Mouse (Mus musculus) c-Kit-positive CD71-positive TER-119-negative erythroid progenitor cells, embryonic 14.5 days (primary cell): ENCODE data around the gene Zp2.

ENCODE experiments used
- DNase-seq: peaks from one replicate; pipeline ENCODE4 v3.0.0-alpha.2; 2013; ENCODE audit warnings: low read depth

The Zp2 gene

GRCm38 (mm10) chr7:120145191-120145590 lies at the start of gene Zp2:
Gene Zp2 (minus strand): TSS chr7:120145291.
- no peak for DNase-seq

DNA sequence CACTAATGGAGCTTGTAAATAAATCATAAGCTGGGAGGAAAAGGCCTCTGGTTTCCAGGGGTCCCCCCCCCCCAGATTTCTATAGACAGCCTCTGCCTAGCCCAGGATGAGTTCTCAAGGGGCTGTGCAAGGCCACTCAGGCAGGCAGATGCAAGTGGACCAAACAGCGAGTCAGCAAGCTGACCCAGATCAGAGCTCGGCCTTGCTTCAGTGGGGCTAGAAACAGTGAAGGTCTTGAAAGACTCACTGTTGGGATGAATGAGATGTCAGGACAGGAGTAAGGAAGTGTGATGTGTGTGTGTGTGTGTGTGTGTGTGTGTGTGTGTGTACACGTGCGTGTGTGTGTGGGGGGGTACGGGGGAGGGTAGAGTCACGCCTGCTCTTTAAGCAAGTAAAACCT lies 47.7 kb upstream of the Zp2 start:
- DNase-seq: no peak

DNA sequence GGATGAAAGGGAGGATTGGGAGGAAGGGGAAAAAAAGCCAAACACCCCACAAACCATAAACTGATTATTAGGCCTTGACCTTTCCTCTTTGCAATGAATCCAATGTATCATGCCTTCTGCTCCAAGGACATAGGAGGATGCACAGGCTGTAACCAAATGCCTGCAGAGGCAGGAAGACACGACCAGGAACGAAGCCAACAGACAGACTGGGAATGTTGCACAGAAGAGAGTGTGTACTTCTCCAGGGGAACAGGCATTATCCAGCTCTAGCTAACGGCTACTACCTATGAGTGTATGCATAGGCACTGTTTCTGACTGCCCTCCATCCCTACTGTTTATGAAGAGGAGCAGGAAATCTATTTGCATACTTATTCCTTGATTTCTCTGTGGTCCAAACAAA lies 47.1 kb upstream of the Zp2 start:
- DNase-seq: no peak

DNA sequence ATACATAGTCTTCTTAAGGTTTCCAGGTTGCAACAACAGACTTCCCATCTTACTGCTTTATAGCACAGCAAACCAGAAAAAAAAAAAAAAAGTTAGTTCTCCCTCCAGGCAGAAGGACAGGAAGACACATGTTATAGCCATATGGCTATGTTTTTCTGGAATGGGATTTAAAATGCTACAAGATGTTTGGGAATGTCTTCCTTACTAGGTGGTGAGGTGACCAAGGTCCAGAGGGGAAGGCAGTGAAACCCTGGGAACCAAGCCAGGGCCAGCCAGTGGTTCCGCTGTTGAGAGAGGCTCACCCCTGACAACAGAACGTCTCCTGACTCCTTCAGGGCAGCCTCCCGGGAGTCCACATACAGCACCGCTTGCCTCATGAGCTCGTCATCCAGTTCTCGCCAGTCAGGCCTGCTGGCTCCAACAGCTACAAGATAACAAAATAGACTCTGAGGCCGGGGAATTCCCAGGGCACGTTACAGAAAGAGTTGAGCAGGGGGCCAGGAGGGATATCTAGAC lies 45.1 kb upstream of the Zp2 start:
- DNase-seq: no peak

DNA sequence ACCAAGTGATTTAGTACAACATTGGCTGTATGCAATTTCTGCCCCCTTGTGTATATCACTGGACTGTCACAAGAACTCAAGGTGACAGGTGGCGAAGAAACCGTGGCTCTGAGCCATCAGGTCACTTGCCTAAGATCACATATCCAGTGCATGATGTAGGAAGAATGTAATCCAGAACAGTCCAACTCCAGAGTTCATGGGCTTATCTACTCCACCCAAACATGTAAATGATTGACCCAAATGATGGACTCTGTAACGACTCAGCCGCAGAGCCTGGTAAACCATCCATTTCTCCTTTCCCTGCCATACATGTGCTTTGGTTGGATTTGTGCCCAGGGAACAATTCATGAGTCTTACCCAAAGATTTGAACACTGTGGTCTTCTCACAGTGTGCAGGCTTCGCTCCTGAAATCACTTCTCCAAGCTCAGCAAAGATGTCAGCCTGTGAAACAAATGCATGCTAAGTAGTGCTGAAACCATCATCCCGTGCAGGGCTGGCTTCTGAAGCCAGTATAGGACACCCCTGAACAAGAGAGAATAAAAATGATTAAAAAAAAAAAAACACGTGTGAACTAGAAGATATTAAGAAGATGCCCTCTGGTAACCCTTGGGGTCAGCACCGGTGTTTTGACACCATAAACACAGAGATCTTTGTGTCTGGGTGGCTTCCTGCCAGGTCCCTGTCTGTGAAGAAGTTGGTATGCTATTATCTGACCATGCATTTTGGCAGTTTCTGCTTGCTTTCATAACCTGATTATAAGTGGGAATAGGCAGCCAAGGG lies 44.5 kb upstream of the Zp2 start:
- DNase-seq: no peak

- no peak for DNase-seq
These were observed 43.9 kb upstream of the Zp2 start for GRCm38 (mm10) chr7:120188946-120189345.

- DNase-seq: no peak
These were observed 37.8 kb upstream of the Zp2 start for GRCm38 (mm10) chr7:120182891-120183290.

- DNase-seq: no peak
These were observed 36.5 kb upstream of the Zp2 start for GRCm38 (mm10) chr7:120181401-120182230.

- DNase-seq: no peak
These were observed 35.5 kb upstream of the Zp2 start for GRCm38 (mm10) chr7:120180547-120180946.

DNA sequence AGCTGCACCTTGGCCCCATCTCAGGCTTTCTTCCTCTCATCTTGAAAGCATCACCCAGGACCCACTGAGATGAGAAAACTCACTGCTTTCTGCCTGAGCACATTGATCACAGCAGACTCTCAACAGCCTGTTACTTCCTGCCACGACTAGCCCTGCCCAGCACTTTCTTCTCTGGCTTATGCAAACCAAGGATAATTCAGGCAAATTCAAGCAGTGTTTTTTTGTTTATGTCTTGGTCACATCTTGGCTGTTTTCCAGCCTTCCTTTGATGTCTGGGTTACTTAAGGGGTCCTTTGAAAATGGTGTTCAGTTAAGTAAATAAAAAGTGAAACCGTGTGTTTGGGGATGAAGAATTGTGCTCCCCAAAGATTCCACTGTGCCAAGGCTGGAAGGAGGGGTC lies 33.8 kb upstream of the Zp2 start:
- no peak for DNase-seq

GRCm38 (mm10) chr7:120177611-120178010 lies 32.5 kb upstream of the Zp2 start:
- no peak for DNase-seq

DNA sequence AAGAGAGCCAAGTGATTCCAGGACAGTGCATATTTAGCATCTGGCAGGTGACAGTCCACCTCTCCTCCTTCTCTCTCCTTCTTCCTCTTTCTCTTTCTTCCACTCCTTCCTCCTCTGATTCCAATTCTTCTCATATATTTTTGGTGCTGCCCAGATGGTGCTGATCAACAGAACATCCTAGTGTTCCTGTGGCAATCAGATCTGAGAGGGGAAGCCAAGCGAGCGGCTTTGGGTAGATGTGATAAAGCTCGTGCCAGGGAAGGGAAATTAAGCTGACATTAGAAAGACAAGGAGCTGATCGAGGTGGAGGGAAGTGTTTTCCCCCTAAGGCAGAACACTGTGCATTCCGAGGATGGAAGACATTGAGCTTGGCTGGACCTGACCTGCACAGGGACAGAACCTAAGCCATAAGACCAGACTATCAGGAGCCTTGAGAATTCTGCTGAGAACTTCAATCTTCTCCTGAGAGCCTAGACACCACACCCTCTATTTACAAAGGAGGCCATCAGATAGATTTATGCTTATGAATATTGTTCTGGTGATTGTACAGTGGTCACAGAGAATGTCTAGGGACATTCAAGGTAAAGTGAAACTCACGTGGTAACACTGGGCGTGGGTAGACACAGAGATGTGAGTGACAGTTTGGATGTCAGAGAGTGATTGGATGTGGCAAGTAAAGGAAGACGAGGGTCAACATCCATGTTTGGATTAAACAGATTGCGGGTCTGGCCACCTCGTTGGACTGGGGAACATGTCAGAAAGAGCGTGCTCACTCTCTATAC lies 29.8 kb upstream of the Zp2 start:
- no peak for DNase-seq

DNA sequence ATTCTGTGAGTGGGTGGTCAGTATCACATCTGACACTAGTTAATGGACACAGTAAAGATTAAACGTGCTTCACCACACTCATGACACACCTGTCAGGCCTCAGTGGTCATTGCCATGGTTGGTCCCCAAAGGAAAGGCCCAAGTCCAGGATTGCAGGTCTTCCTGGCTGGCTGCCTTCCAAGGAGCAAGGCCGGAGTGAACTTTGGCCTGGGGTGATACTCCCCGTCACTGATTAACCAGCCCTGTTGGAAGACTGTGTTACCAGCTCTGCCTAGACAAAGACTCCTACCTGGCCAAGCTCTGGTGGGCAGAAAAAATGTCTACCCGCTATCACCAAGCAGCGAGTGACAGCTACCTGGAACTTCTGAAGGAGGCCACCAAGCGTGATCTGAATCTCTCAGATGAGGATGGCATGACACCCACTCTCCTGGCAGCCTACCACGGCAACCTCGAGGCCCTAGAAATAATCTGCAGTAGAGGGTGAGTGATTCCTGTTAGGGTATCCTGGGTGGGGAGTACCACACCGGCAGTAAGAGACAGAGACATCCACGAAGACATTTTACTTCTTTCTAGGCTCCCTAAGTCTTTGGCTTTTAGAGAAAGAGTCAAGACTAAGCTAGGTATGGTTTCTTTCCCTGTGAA lies 28.6 kb upstream of the Zp2 start, which contains the start of gene Anks4b:
Gene Anks4b (plus strand): TSS at position 256 of the 642 bp plus-strand sequence.
- DNase-seq: no peak

GRCm38 (mm10) chr7:120172188-120172700 lies 27.2 kb upstream of the Zp2 start:
- DNase-seq: no peak

- DNase-seq: no peak
These were observed 18.6 kb upstream of the Zp2 start for GRCm38 (mm10) chr7:120163581-120164251.

DNA sequence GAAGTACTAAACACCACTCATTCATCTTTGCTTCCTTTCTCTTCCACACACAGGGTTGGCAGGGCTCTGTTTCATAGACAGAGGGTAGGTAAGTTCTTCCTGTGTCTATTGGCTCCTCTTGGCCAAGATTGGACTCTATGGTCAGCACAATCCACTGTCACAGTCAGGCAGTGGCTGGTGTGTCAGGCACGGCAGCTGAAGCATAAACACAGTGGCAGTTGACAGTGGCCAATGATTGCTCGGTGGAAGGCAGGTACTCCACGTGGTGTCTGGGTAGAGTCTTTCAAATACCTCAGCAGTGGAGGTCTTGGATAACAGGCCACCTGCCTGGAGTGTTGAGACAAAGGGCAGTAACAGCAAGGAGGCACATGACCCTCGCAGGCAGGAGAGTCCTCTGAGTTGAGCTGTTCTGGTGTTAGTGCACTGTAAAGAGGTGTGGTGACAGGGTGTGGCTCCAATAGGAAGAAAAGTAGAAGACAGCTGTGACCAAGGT lies 13.1 kb upstream of the Zp2 start:
- no peak for DNase-seq

- DNase-seq: no peak
These were observed 12.5 kb upstream of the Zp2 start for GRCm38 (mm10) chr7:120157575-120158061.

DNA sequence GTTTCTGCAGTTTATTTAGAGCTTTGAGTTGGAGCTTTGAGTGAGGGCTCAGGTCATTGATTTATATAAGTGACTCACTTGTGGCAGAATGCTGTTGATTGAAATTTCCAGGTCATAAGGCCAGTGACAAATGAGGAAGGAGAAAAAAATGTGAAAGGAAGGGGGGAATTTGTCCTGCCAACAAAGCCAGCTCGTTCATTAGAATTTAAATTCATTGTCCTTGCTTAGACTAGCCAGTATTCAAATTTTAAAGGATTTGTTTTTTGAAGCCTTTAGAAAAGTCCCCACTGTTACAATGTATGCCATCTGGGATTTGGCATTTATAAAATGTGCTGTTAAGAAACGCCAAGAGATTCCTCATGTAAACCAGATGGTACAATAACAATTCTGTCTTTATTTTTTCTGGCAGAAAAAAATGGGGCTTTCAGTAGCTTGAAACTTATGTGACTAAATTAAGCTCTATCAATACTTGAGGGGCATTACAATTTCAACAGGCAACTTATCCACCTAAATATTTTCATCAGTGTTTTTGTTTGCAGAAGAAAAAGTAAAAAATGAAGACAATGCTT lies 11.8 kb upstream of the Zp2 start:
- DNase-seq: no peak

- no peak for DNase-seq
These were observed 5.8 kb upstream of the Zp2 start for GRCm38 (mm10) chr7:120150898-120151297.

- no peak for DNase-seq
These were observed 5.2 kb upstream of the Zp2 start for GRCm38 (mm10) chr7:120150257-120150656.
